Mouse (Mus musculus): Measurements from ENCODE around the gene Gpatch8.
"Not testable (repeated sequence)": the region's sequence is repeated elsewhere in the genome, so short reads cannot be mapped to it uniquely, and the experiment has no call there.

The Gpatch8 gene

DNA sequence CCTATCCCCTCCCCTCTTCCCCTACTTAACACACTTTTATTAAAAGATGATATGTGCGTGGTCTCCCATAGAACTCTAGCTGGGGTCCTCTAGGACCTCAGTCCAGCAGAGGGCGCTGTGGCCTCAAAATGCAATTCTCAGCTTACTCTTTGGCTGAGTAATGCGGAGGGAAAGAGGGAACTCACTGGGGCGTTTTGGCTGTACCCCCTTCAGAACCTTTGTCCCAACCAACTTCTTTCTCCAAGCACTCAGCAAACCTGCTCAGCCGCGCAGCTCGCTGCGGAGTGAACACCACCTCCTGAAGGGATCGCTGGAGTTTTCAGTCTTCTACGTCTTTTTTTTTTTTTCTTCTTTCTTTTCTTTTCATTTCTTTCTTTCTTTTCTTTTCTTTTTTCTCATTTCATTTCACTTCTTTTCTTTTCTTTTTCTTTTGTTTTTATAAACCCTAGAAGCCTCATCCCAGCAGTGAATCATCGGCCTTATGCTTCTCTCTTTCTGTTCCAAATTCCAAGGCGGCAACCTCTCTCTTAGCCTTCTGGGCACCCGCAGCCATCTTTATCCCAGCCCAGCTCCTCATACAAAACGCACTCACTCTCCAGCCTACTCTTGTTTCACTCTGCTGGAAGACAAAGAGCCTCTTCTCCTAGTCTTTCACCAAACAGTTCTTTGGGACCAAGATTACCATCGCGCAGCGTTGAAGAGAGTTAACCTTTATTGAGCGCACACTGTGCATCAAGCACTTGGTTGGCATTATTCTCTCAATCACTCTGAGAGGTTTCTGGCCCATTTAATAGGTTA, 16.9 kb upstream of the Gpatch8 start:
- DNase-seq (ENCODE audit: low spot score in 2 of 2), result peak; percentile 72 to 79

DNA sequence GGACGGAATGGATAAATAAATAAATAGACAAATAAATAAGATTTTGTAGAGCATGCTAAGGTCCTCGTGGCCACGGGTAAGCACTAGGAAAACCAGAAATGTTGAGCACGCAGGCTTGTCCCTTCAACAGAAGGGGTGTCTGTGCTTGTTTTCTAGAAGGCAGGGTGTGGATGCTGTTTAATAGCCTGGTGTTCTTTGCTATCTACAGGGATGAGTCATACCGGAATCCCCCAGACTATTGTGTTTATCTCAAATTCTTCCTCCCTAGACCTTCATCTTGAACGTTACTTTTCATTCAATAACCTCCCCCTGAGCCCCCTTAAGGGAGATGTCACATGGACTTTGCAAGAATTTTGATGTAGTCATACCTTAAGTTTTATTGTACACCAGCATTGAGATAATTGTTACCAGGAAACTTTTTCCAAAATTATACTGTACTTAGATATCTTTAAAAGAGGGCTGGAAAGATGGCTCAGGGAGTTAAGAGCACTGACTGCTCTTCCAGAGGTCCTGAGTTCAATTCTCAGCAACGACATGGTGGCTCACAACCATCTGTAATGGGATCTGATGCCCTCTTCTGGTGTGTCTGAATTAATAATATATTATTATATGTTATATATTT, 12.7 kb upstream of the Gpatch8 start:
- no peak for DNase-seq (ENCODE audit: low spot score in 2 of 2)

DNA sequence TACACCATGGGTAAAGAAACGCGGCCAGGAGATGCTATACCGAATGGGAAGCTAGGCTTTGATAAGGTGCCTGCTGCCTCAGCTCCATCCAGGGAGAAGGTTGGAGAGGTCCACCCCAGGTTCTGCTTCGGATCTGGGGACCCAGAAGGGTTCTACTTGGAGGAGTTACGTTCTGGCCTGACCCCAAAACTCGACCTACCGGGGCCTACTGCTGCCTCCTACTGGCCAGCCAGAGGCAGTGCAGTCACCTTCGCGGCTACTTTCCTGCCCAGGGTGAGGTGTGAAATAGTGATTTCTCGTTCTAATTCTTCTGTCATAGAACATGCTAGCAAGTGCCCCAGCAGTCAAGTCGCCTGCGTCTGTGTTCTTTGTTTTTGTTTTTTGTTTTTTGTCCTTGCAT, 12.0 kb upstream of the Gpatch8 start:
- no peak for DNase-seq (ENCODE audit: low spot score in 2 of 2)

DNA sequence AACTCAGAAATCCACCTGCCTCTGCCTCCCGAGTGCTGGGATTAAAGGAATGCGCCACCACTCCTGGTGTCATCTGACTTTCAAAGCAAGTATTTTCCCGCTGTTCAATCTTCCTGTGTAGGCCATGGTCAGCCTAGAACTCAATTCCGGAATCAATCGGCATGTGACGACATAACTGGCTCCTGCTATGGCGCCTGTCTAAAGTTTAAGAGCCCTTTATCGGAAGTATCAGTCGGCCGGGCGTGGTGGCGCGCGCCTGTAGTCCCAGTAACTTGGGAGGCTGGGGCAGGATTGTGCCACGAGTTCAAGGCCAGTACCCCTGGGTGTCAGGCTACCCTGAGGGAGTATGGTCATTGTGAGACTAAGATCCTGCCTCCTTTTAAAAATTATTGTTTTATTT, 11.5 kb upstream of the Gpatch8 start:
- no peak for DNase-seq (ENCODE audit: low spot score in 2 of 2)

DNA sequence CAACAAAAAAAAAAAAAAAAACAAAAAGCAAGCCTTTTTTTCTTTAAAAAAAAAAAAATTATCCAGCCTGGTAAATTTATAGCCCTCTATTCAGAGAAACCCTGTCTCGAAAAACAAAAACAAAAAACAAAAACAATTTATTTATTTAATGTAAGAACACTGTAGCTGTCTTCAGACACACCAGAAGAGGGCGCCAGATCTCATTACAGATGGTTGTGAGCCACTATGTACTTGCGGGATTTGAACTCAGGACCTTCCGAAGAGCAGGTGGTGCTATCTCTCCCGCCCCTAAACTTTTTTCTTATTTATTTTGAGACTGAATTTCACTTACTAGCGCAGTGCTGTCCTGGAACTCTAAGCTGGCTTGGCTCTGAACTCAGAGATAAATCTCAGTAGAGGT, 11.0 kb upstream of the Gpatch8 start:
- DNase-seq (ENCODE audit: low spot score in 2 of 2), result no peak

DNA sequence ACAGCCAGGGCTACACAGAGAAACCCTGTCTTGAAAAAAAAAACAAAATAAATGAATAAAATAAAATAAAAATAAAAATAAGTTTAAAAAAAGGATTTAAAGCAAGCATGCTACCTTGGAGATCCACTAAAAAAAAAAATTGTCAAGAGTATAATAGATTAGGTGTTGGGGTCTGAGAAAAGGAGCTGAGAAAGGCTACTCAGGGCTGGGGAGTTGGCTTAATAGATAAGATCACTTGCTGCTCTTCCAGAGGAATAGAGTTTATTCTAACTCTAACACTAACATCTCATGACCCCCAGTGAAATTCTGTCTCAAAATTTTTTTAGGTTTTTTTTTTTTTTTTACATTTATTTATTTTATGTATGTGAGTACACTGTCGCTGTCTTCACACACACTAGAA, 10.1 kb upstream of the Gpatch8 start:
- DNase-seq (ENCODE audit: low spot score in 2 of 2), result no peak

DNA sequence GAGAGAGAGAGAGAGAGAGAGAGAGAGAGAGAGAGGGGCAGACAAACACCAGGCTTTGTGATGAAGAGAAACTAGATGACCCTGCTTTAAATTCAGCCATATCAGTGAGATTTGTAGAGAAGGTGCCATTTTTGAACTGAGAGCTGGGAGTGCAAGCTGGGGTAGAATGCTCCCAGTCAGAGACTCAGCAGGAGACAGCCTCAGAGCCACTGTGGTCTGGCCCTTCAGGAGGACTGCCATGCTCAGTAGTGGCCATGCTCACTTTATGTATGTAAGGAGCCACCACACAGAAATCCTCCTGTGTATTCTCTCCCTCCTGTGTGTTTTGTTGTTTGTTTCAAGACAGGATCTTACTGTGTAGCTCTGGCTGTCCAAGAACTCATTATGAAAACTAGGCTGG, 9.5 kb upstream of the Gpatch8 start:
- DNase-seq (ENCODE audit: low spot score in 2 of 2), result no peak

DNA sequence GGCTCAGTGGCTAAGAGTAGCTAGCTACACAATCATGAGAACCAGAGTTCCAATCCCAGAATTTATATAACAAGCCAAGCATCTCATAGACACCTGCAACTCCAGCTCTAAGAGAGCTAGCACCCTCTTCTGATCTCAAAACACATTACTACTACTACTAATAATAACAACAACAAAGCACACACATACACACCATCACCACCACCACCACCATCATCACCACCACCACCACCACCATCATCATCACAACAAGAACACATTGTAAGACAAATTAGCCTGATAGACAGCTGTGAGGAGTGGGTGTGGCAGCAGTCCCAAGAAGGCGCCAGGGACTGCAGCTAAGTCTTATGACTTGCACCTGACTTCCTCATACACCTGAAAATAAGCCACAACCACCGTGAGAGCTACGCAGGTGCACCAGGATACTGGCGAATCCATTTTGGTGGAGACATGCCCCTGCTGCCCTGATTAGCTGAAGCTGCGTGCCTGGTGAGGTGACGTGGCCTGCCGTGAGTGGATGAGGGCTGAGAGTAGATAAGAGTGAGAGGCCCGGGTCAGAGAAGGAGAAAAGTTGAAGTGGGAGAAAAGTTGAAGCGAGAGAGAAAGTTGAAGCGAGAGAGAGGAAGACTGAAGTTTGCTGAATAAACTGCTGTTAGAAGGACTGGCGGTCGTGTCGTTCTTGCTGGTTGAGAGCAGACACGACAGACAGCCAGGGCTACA, 8.9 kb upstream of the Gpatch8 start:
- not testable (repeated sequence) for DNase-seq (ENCODE audit: low spot score in 2 of 2)

DNA sequence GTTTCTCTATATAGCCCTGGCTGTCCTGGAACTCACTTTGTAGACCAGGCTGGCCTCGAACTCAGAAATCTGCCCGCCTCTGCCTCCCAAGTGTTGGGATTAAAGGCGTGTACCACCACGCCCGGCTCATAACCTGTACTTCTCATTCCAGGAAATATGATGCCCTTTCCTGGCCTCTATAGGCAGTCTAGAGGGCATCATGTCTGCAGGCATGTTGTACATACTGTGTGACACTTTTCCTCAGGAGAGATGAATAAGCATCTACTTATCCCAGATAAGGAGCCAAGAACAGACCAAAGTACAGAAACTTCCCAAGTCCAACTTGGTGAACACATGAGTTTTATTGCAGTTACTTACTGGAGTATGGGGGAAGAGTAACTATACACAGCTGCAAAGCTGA, 2.5 kb upstream of the Gpatch8 start:
- DNase-seq (ENCODE audit: low spot score in 2 of 2), result no peak

DNA sequence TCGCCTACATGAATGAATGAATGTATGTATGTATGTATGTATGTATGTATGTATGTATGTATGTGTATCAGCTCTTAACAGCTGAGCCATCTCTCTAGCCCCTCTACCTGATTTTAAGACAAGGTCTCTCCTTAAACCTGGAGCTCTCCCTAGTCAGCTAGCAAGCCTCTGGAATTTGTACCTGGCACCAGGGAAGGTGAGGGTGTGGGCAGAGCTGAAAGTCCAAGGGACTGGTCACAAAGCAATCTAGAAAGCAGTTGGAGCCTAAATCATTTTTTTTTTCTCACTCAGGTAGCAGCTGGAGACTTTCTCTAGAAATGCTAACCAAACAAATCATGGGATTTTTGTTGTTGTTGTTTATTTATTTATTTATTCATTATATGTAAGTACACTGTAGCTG, 1.2 kb upstream of the Gpatch8 start:
- no peak for DNase-seq (ENCODE audit: low spot score in 2 of 2)

DNA sequence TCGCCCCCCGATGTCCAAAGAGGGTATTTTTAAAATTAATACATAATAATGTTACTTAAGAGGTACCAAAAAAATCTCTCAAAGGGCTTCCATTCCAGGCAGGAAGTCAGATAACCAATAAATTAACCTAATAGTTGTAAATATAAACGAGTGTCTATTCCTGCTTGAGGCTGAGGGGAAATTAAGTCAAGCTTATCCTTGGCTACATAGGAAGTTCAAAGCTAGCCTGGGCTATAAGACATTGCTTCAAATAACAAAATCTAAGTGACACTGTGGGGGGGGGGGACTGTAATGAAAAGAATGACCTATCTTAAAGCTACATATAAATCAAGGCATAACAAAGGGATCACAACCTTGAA, 503 bp upstream of the Gpatch8 start:
- no peak for DNase-seq (ENCODE audit: low spot score in 2 of 2)

DNA sequence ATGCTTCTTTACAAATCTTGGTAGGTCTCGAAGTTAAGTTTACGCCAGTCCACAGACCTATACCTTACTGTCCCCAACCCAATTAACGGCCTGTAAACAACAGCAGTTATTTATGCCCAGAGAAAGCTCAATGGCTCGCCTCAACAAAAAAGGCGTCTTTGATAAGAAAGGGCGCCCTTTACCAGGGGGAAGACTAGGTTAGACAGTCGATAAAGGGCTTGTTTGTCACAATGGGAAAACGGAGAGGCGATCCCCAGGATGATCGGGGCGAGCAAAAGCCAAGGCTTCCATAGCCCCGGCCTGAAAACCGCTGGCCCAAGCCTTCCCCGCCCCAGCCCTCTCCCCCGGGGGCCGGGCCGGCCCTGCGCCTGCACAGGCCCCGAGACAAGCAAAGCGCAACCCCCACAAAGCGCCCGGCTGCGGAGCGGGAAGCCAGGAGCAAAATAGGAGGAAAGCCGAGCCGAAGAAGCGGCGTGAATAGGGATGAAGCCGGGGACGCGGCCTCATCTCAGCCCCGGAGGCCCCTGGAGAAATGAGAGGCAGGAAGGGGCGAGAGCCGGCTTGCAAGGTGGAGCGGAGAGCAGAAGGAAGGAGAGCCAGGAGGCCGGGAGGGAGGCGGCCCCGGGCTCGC, 677 bp downstream of the Gpatch8 start:
- peak in 1 of 2 experiments; percentile 13 for DNase-seq (ENCODE audit: low spot score in 2 of 2)

DNA sequence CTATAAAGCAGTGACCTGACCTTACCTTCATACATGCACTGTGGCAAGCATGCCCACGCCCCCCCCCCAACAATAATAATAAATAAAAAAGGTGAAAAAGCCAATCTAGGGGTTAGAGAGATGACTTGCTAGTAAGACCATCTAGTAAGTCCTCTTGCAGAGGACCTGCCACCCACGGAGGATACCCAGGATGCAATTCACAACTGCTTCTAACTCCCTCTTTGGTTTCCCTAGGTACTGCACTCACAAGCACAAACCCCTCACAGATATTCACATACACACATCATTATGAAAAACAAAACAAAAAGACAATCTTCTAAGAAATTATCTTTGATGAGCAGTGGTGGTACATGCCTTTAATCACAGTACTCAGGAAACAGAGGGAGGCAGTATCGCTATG, 4.1 kb downstream of the Gpatch8 start:
- DNase-seq (ENCODE audit: low spot score in 2 of 2), result no peak

DNA sequence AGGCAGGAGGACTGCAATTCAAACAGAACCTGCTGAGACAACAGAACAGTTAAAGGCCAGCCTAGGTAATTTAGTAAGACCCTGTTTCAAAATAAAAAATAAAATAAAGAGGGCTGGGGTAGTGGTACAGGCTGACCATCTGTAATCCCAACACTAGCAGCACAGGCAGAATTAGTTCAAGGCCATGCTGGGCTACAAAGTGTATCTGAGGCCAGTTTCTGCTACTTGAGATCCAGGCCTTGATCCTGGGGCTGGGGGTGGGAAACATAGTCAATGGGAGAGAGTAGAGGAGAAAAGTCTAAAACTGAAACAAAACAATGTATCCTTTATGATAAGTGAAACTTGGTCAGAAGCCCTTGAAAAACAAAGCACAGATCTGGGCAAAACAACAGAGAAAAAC, 5.0 kb downstream of the Gpatch8 start:
- DNase-seq (ENCODE audit: low spot score in 2 of 2), result no peak

DNA sequence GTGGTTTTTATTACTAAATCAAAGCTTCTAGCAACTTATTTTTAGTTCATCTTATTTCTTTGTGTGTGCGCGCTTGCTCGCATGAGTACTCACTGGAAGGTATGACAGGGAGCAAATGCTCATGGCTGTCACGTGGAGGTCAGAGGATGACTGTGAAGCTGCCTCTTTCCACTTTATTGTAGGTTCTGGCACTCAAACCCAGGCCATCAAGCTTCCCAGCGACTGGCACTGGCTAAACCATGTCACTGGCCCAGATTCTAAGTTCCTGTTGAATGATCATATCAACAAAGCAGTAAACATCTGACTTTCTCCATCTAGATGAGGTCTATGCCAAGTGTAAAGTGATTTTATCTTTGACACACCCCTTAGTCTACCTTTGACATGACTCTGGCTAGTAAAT, 14.7 kb downstream of the Gpatch8 start:
- DNase-seq (ENCODE audit: low spot score in 2 of 2), result no peak

DNA sequence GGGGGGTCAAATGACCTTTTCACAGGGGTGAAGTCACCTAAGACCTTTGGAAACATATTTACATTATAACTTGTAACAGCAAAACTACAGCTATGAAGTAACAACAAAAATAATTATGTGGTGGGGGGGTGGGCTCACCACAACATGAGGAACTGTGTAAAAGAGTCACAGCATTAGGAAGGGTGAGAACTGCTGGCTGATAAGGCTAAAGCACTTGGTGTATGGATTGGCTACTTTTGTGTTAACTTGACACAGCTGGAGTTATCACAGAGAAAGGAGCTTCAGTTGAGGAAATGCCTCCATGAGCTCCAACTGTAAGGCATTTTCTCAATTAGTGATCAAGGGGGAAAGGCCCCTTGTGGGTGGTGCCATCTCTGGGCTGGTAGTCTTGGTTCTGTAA, 15.9 kb downstream of the Gpatch8 start:
- DNase-seq (ENCODE audit: low spot score in 2 of 2), result not testable (repeated sequence)

DNA sequence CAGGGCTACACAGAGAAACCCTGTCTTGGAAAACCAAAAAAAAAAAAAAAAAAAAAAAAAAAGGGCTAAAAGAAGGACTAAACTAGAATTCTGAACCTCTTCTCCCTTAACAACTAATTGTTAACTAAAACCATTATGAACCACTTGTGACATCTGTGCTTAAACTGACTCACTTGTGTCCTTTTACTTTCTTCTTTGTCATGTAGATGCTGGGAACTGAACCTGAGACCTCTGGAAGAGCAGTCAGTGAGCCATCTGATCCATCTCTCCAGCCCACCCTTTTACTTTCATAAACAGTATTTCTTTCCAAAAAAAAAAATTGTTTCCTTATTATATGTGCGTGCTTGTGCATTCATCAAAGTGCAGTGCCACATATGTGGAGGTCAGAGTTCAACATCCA, 16.5 kb downstream of the Gpatch8 start:
- no peak for DNase-seq (ENCODE audit: low spot score in 2 of 2)

DNA sequence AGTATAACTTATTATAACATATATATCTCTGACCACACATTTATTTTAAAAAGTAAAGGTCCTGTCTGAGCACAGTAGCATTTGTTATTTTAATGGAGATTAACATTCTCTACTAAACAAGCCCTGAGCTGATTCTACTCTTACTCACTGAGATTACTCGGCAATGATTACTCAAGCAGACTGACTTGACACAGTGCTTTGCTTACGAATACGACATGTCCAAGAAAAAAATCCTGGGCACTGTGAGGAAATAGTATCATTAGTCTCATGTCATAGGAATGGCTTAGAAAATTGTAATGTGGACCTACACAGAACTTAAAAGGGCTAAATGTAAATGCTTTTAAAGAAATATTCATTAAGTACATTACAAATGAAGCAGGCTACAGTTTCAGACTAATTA, 20.0 kb downstream of the Gpatch8 start:
- no peak for DNase-seq (ENCODE audit: low spot score in 2 of 2)

DNA sequence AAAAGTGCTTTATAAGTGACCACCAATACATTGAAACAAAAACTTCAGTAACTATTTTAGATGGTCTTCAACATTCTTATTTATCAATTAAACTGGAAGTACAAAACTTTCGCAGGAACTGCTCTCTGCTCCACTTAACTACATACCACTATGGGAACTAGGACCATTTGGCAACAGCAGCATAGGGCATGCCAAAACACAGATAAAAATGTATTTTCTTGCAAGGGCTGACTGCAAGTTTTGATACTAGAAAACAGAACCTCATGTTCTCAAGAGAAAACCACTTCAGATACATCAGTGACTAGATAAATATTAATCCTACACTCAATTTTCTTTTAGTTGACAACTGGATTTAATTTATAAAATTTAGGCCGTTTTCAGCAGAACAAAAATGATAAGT, 22.1 kb downstream of the Gpatch8 start:
- DNase-seq (ENCODE audit: low spot score in 2 of 2), result no peak

DNA sequence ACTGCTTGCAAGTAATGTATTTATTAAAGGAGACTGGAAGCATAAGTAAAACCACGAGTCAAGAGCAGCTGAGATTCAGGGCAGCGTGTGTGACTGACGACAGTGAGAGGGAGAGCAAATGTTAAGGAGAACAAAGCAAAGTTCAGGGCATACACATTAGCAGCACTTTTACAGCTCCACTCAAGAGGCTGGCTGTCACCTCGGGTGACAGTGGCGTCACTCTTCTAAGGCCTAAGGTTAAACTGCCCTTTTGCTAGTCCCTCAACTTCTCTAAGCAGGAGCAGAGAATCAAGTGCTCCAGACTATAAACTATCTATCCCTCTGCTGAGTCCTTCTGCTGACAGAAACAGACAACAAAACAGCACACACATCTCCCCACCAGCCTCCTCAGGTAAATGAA, 24.8 kb downstream of the Gpatch8 start:
- DNase-seq (ENCODE audit: low spot score in 2 of 2), result no peak

DNA sequence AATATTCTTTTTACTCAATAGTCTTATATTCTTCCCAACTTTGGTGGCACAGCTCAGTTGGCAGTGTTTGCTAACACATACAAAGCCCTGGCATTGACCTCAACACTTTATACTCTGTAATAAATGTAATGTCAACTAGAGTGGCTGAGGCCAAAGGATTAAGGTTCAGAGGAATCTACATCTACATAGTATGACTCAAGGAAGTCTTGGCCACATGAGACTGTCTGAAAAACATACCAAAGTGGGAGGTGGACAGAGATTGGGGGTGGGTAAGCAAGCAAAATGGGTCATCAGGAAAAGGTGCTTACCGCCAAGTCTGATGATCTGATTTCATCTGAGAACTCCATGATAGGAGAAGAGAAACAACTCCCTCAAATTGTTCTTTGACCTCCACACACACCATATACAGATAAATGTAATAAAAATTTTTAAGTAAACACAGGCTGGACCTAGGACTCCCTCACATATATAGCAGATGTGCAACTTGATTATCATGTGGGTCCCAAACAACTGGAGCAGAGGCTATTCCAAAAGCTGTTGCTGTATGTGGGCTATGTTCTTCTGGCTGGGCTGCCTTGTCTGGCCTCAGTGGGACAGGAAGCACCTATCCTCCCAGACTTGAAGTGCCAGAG, 41.3 kb downstream of the Gpatch8 start:
- DNase-seq (ENCODE audit: low spot score in 2 of 2), result no peak

DNA sequence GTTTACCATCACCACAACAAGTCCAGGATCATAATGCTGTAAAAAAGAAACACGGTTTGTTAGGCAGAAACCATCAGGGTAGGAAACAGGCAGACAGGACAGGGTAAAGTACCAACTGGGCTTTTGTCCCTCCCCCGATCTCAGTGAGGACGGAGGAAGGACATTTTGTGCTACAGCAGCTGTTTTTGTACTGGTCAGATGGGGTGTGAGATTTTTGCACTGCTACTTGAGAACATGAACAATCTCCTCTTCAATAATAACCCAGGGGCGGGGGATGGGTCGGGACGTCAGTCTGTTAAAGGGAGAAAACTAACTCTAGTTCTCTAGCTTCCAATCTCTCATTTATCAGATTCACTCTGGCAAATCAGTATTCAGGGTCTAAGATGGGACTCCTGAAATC, 46.0 kb downstream of the Gpatch8 start:
- DNase-seq (ENCODE audit: low spot score in 2 of 2), result no peak

Measured in frontal cortex, postnatal 25 days (tissue).